Mouse (Mus musculus) hindbrain, postnatal 0 days (tissue): ENCODE data around the gene Bloc1s6. TPM values are rescaled to one million over a fixed set of nuclear protein-coding genes. Genes with fewer than 3 reads are reported as not detected.

Source experiments
- ATAC-seq: fragments of 200-750 bp; cut with Nextera tagmentation; 2 replicates; pipeline ENCODE4 v1.8.0; 2017; ENCODE audit warnings: mild to moderate bottlenecking, moderate TSS enrichment, moderate library complexity
- DNase-seq: peaks from one replicate; pipeline ENCODE4 v3.0.0-alpha.2; 2015; ENCODE audit warnings: low spot score
- H3K27ac ChIP-seq: fragments of 300-500 bp; sonication (generic); 2 replicates; pipeline ENCODE4 v1.5.1; 2014; ENCODE audit warnings: mild to moderate bottlenecking
- H3K27me3 ChIP-seq: fragments of 300-500 bp; sonication (generic); 2 replicates; pipeline ENCODE4 v1.6.1; 2014; ENCODE audit warnings: low read length, mixed read lengths; ENCODE audit not compliant: insufficient read depth
- H3K36me3 ChIP-seq: fragments of 300-500 bp; sonication (generic); 2 replicates; pipeline ENCODE4 v1.6.1; 2014; ENCODE audit warnings: low read length, mixed read lengths; ENCODE audit not compliant: insufficient read depth
- H3K4me1 ChIP-seq: fragments of 300-500 bp; sonication (generic); 2 replicates; pipeline ENCODE4 v1.6.1; 2014; ENCODE audit warnings: antibody characterized with exemption, low read length, mixed read lengths; ENCODE audit not compliant: insufficient read depth
- H3K4me2 ChIP-seq: fragments of 300-500 bp; sonication (generic); 2 replicates; pipeline ENCODE4 v1.6.1; 2014; ENCODE audit warnings: low read depth, mild to moderate bottlenecking, low read length, moderate library complexity, mixed read lengths
- H3K4me3 ChIP-seq: fragments of 300-500 bp; sonication (generic); 2 replicates; pipeline ENCODE4 v1.5.1; 2014; ENCODE audit warnings: low read length
- H3K9ac ChIP-seq: fragments of 300-500 bp; sonication (generic); replicated peaks from 2 replicates; pipeline ENCODE4 v1.6.1; 2014; ENCODE audit warnings: mild to moderate bottlenecking, low read length, moderate library complexity, mixed read lengths
- H3K9me3 ChIP-seq: fragments of 300-500 bp; sonication (generic); 2 replicates; pipeline ENCODE4 v1.6.1; 2016; ENCODE audit warnings: low read length, mixed read lengths
- CTCF ChIP-seq: IDR thresholded peaks from 2 replicates; pipeline ENCODE4 v1.5.1; 2016; ENCODE audit warnings: antibody characterized with exemption, control low read depth, low read depth
- WGBS: fragments of 180-500 bp; shearing (Covaris S2); extraction: QIAGEN DNeasy Blood & Tissue Kit; methylation state at CpG from one replicate; pipeline ENCODE4 v1.1.7; 2014; 5-methylcytosine and 5-hydroxymethylcytosine counted together
- polyA plus RNA-seq: library from polyadenylated mRNA; unstranded; fragments of >200 nt; fragmentation: Nextera tagmentation; extraction: Ambion mirVana; gene quantifications from 2 replicates; pipeline ENCODE4 v1.2.1, GENCODE M21; 2015
- total RNA-seq: library from RNA; depleted of rRNA; stranded (reverse); fragments of >200 nt; gene quantifications from 2 replicates; pipeline ENCODE4 v1.2.3, GENCODE M21; 2014; rRNA removed

The Bloc1s6 gene
- total RNA-seq (75.4 and 138 TPM in 2 replicates), polyA plus RNA-seq (94.1 and 97.3 TPM in 2 replicates)

DNA sequence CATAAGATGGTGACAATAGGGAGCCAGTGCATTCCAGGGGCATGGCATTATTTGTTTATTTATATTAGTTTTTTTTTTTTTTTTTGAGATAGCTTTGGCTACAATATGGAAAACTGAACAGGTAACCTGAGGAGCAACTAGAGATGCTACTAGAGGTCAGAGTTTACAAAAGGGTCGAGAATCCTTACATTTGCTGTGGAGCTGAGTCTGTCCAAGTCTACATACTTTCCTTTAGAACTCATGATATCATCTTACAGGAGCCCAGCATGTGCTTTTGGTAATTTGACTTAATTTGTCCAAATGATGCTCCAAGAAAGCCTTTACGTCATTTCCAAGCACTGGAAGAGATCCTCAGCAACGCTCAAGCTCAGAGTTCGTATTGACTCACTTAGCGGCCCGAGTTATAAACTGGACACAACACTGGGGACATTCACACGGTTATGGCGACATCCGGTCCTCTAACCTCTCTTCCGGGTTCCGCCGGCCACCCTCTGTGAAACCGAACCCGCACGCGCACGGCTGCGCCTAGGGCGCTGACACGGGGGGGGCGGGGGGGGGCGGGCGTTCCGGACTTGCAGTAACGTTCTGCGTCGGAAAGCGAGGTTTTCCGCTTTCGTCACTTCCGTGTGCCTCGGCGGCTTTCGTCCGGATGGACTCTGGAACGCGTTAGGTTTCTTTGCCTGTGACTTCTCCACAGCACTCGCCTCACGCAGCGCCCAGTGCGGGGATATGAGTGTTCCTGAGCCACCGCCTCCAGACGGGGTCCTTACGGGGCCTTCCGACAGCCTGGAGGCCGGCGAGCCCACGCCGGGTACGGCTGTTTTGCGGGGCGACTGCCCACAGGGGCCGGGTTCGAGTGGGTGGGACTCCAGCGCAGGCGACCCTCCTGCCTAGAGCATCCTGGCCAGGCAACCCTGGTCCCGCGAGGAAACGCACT is at the start of gene Bloc1s6:
Gene Bloc1s6, plus strand, starts transcription at position 610 of the 937 bp plus-strand sequence.
- TF ChIP-seq CTCF: no peak
- Histone ChIP-seq H3K4me2 (peak within 1 kb of the TSS; percentile 53), H3K36me3 (0 out of 2 replicates have a peak, but pooled peaks cover 7% of the 10 kb centered on the region), H3K27me3 (peaks cover 7% of the 10 kb centered on the region; the same call in 1 of the 2 replicates), H3K4me3 (peak within 1 kb of the TSS; percentile 86), H3K9ac (peak within 1 kb of the TSS; percentile 91), H3K9me3 (no peaks in the 10 kb centered on the region), H3K27ac (peak within 1 kb of the TSS; percentile 95), H3K4me1 (peaks cover 5% of the 10 kb centered on the region; the same call in 1 of the 2 replicates)
- ATAC-seq (peak; percentile 97), DNase-seq (peak; percentile 98)
- under 1% methylated on average over 53 of the region's 59 CpGs for WGBS

- H3K4me1 ChIP-seq: peaks cover 16% of the 10 kb centered on the region
- 86% methylated on average over 2 of the region's 2 CpGs for WGBS
- ATAC-seq (no peak), DNase-seq (no peak)
- no peak overlapping the region for H3K27ac ChIP-seq
- no peak overlapping the region for H3K4me3 ChIP-seq
- TF ChIP-seq CTCF: no peak
- no peak overlapping the region for H3K9ac ChIP-seq
- H3K4me2 ChIP-seq: no peak overlapping the region
- no peaks in the 10 kb centered on the region for H3K27me3 ChIP-seq
- H3K9me3 ChIP-seq: no peaks in the 10 kb centered on the region
- H3K36me3 ChIP-seq: no peaks in the 10 kb centered on the region
These were observed 40.8 kb upstream of the Bloc1s6 start for GRCm38 (mm10) chr2:122697526-122697925.

GRCm38 (mm10) chr2:122701012-122701411 is 37.3 kb upstream of the Bloc1s6 start:
- H3K9ac ChIP-seq: peak overlapping the region; percentile 83; the same call in 1 of the 2 replicates
- ATAC-seq: no peak
- WGBS: 49% methylated on average over 8 of the region's 8 CpGs

GRCm38 (mm10) chr2:122701871-122702180 is 36.5 kb upstream of the Bloc1s6 start:
- Histone ChIP-seq H3K36me3 (no peaks in the 10 kb centered on the region), H3K4me2 (peak overlapping the region; percentile 95), H3K27me3 (no peaks in the 10 kb centered on the region), H3K9me3 (no peaks in the 10 kb centered on the region), H3K27ac (peak overlapping the region; percentile 82; the same call in 1 of the 2 replicates), H3K4me3 (peak overlapping the region; percentile 81), H3K9ac (peak overlapping the region; percentile 83), H3K4me1 (peaks cover 16% of the 10 kb centered on the region)
- ATAC-seq: no peak
- DNase-seq: no peak
- under 1% methylated on average over 15 of the region's 15 CpGs for WGBS
- no peak for TF ChIP-seq CTCF

More at GRCm38 (mm10) chr2:122701012-122701411, 37.3 kb upstream of the Bloc1s6 start:
- Histone ChIP-seq H3K36me3 (no peaks in the 10 kb centered on the region), H3K27me3 (no peaks in the 10 kb centered on the region), H3K9me3 (no peaks in the 10 kb centered on the region), H3K4me2 (peak overlapping the region; percentile 95), H3K4me1 (peaks cover 16% of the 10 kb centered on the region), H3K27ac (no peak overlapping the region), H3K4me3 (peak overlapping the region; percentile 81)
- no peak for DNase-seq
- TF ChIP-seq CTCF: no peak

- Histone ChIP-seq H3K4me3 (peak within 1 kb of the TSS; percentile 81), H3K4me1 (peaks cover 16% of the 10 kb centered on the region), H3K4me2 (peak within 1 kb of the TSS; percentile 95), H3K27ac (peak within 1 kb of the TSS; percentile 82), H3K9me3 (no peaks in the 10 kb centered on the region), H3K36me3 (no peaks in the 10 kb centered on the region), H3K27me3 (no peaks in the 10 kb centered on the region), H3K9ac (peak within 1 kb of the TSS; percentile 83)
- DNase-seq (peak; percentile 94), ATAC-seq (peak; percentile 98)
- WGBS: under 1% methylated on average over 100 of the region's 111 CpGs
- TF ChIP-seq CTCF: no peak
These were observed 35.9 kb upstream of the Bloc1s6 start, which contains the start of gene Slc30a4 for GRCm38 (mm10) chr2:122702181-122703036. TSS of gene Slc30a4 (minus strand) at chr2:122702663.

DNA sequence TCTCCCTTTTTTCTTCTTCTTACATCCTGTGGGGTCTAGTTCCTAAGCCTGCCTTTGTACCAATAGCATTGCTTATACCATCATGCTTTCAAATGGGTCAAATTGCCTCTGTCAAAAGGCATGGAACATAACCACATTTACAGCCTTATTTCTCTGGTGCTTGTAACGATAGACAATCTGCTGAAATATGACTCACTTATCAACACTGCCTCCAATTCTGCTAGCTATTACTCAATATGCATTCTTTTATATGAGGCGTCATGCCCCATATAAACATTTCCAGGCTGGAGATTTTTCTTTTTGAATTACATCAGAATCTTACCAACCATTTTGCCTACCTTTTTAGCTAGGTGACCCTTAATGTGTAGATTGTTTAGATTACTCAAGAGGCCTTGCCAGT is 33.7 kb upstream of the Bloc1s6 start:
- TF ChIP-seq CTCF: no peak
- no peak overlapping the region for H3K4me3 ChIP-seq
- whole genome bisulfite sequencing: 90% methylated on average over 2 of the region's 2 CpGs

More for the DNA sequence above, 33.7 kb upstream of the Bloc1s6 start:
- Histone ChIP-seq H3K27ac (no peak overlapping the region), H3K4me1 (peaks cover 16% of the 10 kb centered on the region), H3K9me3 (no peaks in the 10 kb centered on the region), H3K36me3 (no peaks in the 10 kb centered on the region), H3K9ac (no peak overlapping the region), H3K4me2 (no peak overlapping the region), H3K27me3 (no peaks in the 10 kb centered on the region)
- no peak for DNase-seq
- no peak for ATAC-seq
